Mouse (Mus musculus) liver, postnatal 0 days (tissue): ENCODE measurements around the gene Prss35.

ENCODE experiments used
- CTCF ChIP-seq: sonication (generic); IDR thresholded peaks from 2 replicates; pipeline ENCODE4 v1.5.1; 2016; ENCODE audit warnings: antibody characterized with exemption, low read depth
- EP300 ChIP-seq: IDR thresholded peaks from 2 replicates; pipeline ENCODE4 v1.6.1; 2016; ENCODE audit warnings: antibody characterized with exemption, low read depth, mild to moderate bottlenecking

- TF ChIP-seq CTCF = no peak
- TF ChIP-seq EP300 = no peak
Measured at GRCm38 (mm10) chr9:86795236-86795635, 51.8 kb downstream of the Prss35 start.
